Mouse (Mus musculus): Measurements from ENCODE around the gene Vmn1r184.
"Not testable (repeated sequence)": the region's sequence is repeated elsewhere in the genome, so short reads cannot be mapped to it uniquely, and the experiment has no call there.

Vmn1r184 gene

DNA sequence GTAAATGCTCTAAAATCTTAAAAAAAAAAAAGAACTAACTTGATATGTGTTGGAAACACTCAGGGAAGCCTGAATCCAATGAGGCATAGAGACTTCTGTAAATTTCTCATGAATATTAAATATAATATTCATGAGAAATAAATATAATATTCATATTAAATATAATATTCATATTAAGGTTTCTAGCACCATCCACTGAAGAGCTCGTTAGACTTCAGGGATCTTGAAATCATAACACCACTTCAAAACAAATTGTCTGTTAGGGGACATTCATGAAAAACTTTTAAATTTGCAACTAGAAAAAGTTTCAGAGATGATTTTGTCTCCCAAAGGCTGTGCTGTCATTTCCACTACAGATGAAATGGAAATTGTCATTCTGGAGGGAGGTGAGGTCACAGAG is at the start of gene Vmn1r184:
Vmn1r184 (plus strand) TSS at position 301 of the 400 bp plus-strand sequence.
- not testable (repeated sequence) for DNase-seq (ENCODE audit: low spot score)

- not testable (repeated sequence) for DNase-seq (ENCODE audit: low spot score)
Measured at GRCm38 (mm10) chr7:26303429-26304166, 43.5 kb downstream of the Vmn1r184 start.

DNA sequence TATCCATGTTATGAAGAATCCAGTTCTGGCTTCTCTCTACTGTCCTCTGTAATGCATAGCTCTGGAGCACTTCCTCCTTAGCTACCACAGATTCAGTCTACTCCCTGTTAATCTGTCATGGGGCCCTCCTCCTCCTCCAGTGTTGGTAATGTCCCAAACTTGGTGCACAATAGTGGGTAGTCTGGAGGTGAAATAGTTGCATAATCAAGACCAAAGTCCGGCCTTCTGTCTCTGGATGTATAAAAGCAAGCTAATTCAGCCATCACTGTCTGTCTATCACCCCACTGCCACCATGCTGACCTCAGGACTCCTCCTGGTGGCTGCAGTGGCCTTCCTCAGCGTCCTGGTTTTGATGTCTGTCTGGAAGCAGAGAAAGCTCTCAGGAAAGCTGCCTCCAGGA is 46.8 kb downstream of the Vmn1r184 start, which contains the start of gene Cyp2a4:
Cyp2a4 (plus strand) TSS at position 244 of the 400 bp plus-strand sequence.
- not testable (repeated sequence) for DNase-seq (ENCODE audit: low spot score)

- DNase-seq (ENCODE audit: low spot score): not testable (repeated sequence)
Measured at GRCm38 (mm10) chr7:26311786-26312185, 51.7 kb downstream of the Vmn1r184 start.

DNA sequence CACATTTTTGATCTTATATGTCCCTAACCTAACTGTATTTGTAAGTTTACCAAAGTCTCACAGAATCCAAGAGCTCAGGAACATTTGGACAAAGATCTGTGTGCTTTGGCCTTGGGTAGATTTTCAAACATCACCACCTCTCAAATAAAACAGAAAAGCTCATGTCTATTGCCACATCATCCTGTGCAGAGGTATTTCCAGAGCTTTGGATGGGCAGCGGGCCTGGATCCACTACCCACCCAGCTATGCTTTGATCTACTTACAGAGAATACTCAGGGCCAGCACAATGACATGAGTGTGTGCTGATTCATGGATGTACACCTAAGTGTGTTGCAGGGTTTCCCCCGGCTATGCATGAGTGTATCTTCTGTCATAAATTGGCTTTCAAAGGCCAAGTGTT is 55.1 kb downstream of the Vmn1r184 start:
- DNase-seq (ENCODE audit: low spot score): not testable (repeated sequence)

DNA sequence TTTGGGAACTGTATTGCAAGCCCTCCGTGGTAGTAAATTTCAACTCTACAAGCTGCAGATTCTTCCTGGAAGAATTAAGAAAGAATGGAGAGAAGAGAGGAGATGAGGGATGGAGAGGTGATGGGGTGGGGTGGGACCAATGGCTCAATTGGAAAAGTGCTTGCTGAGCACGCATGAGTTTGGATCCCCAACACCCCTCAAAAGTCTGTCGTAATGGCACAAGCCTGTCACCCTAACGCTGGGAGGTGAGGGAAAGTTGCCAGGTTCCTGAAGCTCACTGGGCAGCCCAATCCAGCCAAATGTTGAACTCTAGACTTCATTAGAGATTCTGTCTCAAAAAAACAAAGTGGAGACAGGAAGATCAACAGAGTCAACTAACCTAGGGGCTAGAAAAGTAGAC is 55.7 kb downstream of the Vmn1r184 start:
- not testable (repeated sequence) for DNase-seq (ENCODE audit: low spot score)

All from ovary, postnatal 36 days (tissue).